Mouse (Mus musculus) limb, embryonic 10.5 days (tissue): Measurements from ENCODE around the gene Lypd5. TPM values are rescaled to one million over a fixed set of nuclear protein-coding genes. Genes with fewer than 3 reads are reported as not detected.
A peak's percentile ranks its signal among the peaks of the same experiment; 100 is the strongest.

Source experiments
- DNase-seq: peaks from one replicate; pipeline ENCODE4 v3.0.0-alpha.2; 2017; ENCODE audit warnings: low spot score
- H3K27ac ChIP-seq: fragments of 300-500 bp; sonication (generic); 2 replicates; pipeline ENCODE4 v1.5.1; 2016; ENCODE audit warnings: mild to moderate bottlenecking
- H3K27me3 ChIP-seq: fragments of 300-500 bp; sonication (generic); 2 replicates; pipeline ENCODE4 v1.6.1; 2016; ENCODE audit warnings: low read depth, mild to moderate bottlenecking; ENCODE audit not compliant: poor library complexity, severe bottlenecking
- H3K36me3 ChIP-seq: fragments of 300-500 bp; sonication (generic); 2 replicates; pipeline ENCODE4 v1.6.1; 2016; ENCODE audit warnings: mild to moderate bottlenecking, moderate library complexity
- H3K4me1 ChIP-seq: fragments of 300-500 bp; sonication (generic); 2 replicates; pipeline ENCODE4 v1.6.1; 2016
- H3K4me3 ChIP-seq: fragments of 300-500 bp; sonication (generic); 2 replicates; pipeline ENCODE4 v1.5.1; 2016; ENCODE audit warnings: mild to moderate bottlenecking, moderate library complexity
- H3K9me3 ChIP-seq: fragments of 300-500 bp; sonication (generic); replicated peaks from 2 replicates; pipeline ENCODE4 v1.6.1; 2016; ENCODE audit warnings: mild to moderate bottlenecking
- WGBS: fragments of 180-500 bp; shearing (Covaris S2); methylation state at CpG from one replicate; pipeline ENCODE4 v1.1.7; 2016; 5-methylcytosine and 5-hydroxymethylcytosine counted together
- polyA plus RNA-seq: library from polyadenylated mRNA; unstranded; fragments of >200 nt; fragmentation: Nextera tagmentation; extraction: Ambion mirVana; gene quantifications from 2 replicates; pipeline ENCODE4 v1.2.1, GENCODE M21; 2016

Lypd5 gene
- polyA plus RNA-seq, 1 experiment from 2014 or later = not detected

GRCm38 (mm10) chr7:24333304-24333986 is 15.6 kb upstream of the Lypd5 start, which contains the start of gene Tescl:
Gene Tescl, minus strand, starts transcription at chr7:24333936.
- no peak within 1 kb of the TSS for H3K27ac ChIP-seq
- peaks cover 26% of the 10 kb centered on the region for H3K27me3 ChIP-seq
- DNase-seq = no peak
- no peaks in the 10 kb centered on the region; the same call in 1 of the 2 replicates for H3K9me3 ChIP-seq
- no peaks in the 10 kb centered on the region for H3K4me1 ChIP-seq
- peak within 1 kb of the TSS; percentile 26 for H3K4me3 ChIP-seq
- 37% methylated on average over 49 of the region's 49 CpGs for WGBS
- H3K36me3 ChIP-seq = no peaks in the 10 kb centered on the region

GRCm38 (mm10) chr7:24335699-24336309 is 13.2 kb upstream of the Lypd5 start:
- Histone ChIP-seq H3K27me3 (peaks cover 26% of the 10 kb centered on the region), H3K4me1 (no peaks in the 10 kb centered on the region), H3K27ac (no peak overlapping the region), H3K9me3 (no peaks in the 10 kb centered on the region; the same call in 1 of the 2 replicates), H3K4me3 (no peak overlapping the region), H3K36me3 (no peaks in the 10 kb centered on the region)
- peak; percentile 71 for DNase-seq
- WGBS = 12% methylated on average over 5 of the region's 5 CpGs

- no peak overlapping the region for H3K4me3 ChIP-seq
- DNase-seq = no peak
- H3K27me3 ChIP-seq = peaks cover 18% of the 10 kb centered on the region
- WGBS = 38% methylated on average over 2 of the region's 2 CpGs
- H3K4me1 ChIP-seq = no peaks in the 10 kb centered on the region
- no peak overlapping the region for H3K27ac ChIP-seq
- no peaks in the 10 kb centered on the region for H3K9me3 ChIP-seq
- H3K36me3 ChIP-seq = no peaks in the 10 kb centered on the region
Observed at GRCm38 (mm10) chr7:24338241-24338640, 10.8 kb upstream of the Lypd5 start.

- 80% methylated on average over 7 of the region's 7 CpGs for WGBS
- Histone ChIP-seq H3K4me3 (no peak overlapping the region), H3K9me3 (no peaks in the 10 kb centered on the region), H3K27ac (no peak overlapping the region), H3K27me3 (no peaks in the 10 kb centered on the region), H3K36me3 (no peaks in the 10 kb centered on the region), H3K4me1 (no peaks in the 10 kb centered on the region)
- DNase-seq = no peak
Observed at GRCm38 (mm10) chr7:24343701-24344272, 5.2 kb upstream of the Lypd5 start.

GRCm38 (mm10) chr7:24346444-24346843 is 2.6 kb upstream of the Lypd5 start:
- no peaks in the 10 kb centered on the region for H3K36me3 ChIP-seq
- no peak overlapping the region for H3K27ac ChIP-seq
- no peaks in the 10 kb centered on the region for H3K27me3 ChIP-seq
- WGBS = 73% methylated on average over 5 of the region's 5 CpGs
- H3K4me3 ChIP-seq = no peak overlapping the region
- H3K4me1 ChIP-seq = no peaks in the 10 kb centered on the region
- DNase-seq = no peak
- H3K9me3 ChIP-seq = no peaks in the 10 kb centered on the region

GRCm38 (mm10) chr7:24355646-24356045 is 6.7 kb downstream of the Lypd5 start:
- H3K4me3 ChIP-seq = no peak overlapping the region
- no peak overlapping the region for H3K27ac ChIP-seq
- 82% methylated on average over 6 of the region's 6 CpGs for WGBS
- H3K36me3 ChIP-seq = no peaks in the 10 kb centered on the region
- DNase-seq = no peak
- no peaks in the 10 kb centered on the region for H3K9me3 ChIP-seq
- no peaks in the 10 kb centered on the region for H3K4me1 ChIP-seq
- peaks cover 9% of the 10 kb centered on the region; the same call in 1 of the 2 replicates for H3K27me3 ChIP-seq

- H3K4me3 ChIP-seq = no peak overlapping the region
- no peak for DNase-seq
- 81% methylated on average over 10 of the region's 10 CpGs for WGBS
- no peak overlapping the region for H3K27ac ChIP-seq
- H3K36me3 ChIP-seq = no peaks in the 10 kb centered on the region
- peaks cover 9% of the 10 kb centered on the region; the same call in 1 of the 2 replicates for H3K27me3 ChIP-seq
- no peaks in the 10 kb centered on the region for H3K4me1 ChIP-seq
- no peaks in the 10 kb centered on the region for H3K9me3 ChIP-seq
Observed at GRCm38 (mm10) chr7:24356081-24356480, 7.1 kb downstream of the Lypd5 start.

- 0 out of 2 replicates have a peak, but pooled peaks cover 2% of the 10 kb centered on the region for H3K36me3 ChIP-seq
- WGBS = 43% methylated on average over 4 of the region's 4 CpGs
- peaks cover 7% of the 10 kb centered on the region; the same call in 1 of the 2 replicates for H3K27me3 ChIP-seq
- no peaks in the 10 kb centered on the region for H3K4me1 ChIP-seq
- no peaks in the 10 kb centered on the region; the same call in 1 of the 2 replicates for H3K9me3 ChIP-seq
- DNase-seq = no peak
- H3K27ac ChIP-seq = no peak overlapping the region
- no peak overlapping the region for H3K4me3 ChIP-seq
Observed at GRCm38 (mm10) chr7:24357899-24358298, 8.9 kb downstream of the Lypd5 start.

GRCm38 (mm10) chr7:24359269-24359668 is 10.3 kb downstream of the Lypd5 start:
- no peaks in the 10 kb centered on the region; the same call in 1 of the 2 replicates for H3K9me3 ChIP-seq
- no peaks in the 10 kb centered on the region for H3K4me1 ChIP-seq
- no peak overlapping the region for H3K27ac ChIP-seq
- DNase-seq = peak; percentile 82
- H3K36me3 ChIP-seq = 0 out of 2 replicates have a peak, but pooled peaks cover 2% of the 10 kb centered on the region
- H3K27me3 ChIP-seq = 0 out of 2 replicates have a peak, but pooled peaks cover 4% of the 10 kb centered on the region
- 28% methylated on average over 9 of the region's 9 CpGs for WGBS
- no peak overlapping the region for H3K4me3 ChIP-seq

- Histone ChIP-seq H3K27me3 (0 out of 2 replicates have a peak, but pooled peaks cover 4% of the 10 kb centered on the region), H3K36me3 (0 out of 2 replicates have a peak, but pooled peaks cover 2% of the 10 kb centered on the region), H3K4me3 (no peak overlapping the region), H3K27ac (no peak overlapping the region), H3K4me1 (no peaks in the 10 kb centered on the region), H3K9me3 (no peaks in the 10 kb centered on the region; the same call in 1 of the 2 replicates)
- WGBS = 69% methylated on average over 4 of the region's 4 CpGs
- DNase-seq = no peak
Observed at GRCm38 (mm10) chr7:24361001-24361400, 12.0 kb downstream of the Lypd5 start.

GRCm38 (mm10) chr7:24363228-24363627 is 14.2 kb downstream of the Lypd5 start:
- no peaks in the 10 kb centered on the region; the same call in 1 of the 2 replicates for H3K9me3 ChIP-seq
- H3K4me3 ChIP-seq = no peak overlapping the region
- 24% methylated on average over 7 of the region's 7 CpGs for WGBS
- H3K27me3 ChIP-seq = 0 out of 2 replicates have a peak, but pooled peaks cover 4% of the 10 kb centered on the region
- no peak for DNase-seq
- 0 out of 2 replicates have a peak, but pooled peaks cover 2% of the 10 kb centered on the region for H3K36me3 ChIP-seq
- no peak overlapping the region for H3K27ac ChIP-seq
- H3K4me1 ChIP-seq = no peaks in the 10 kb centered on the region

GRCm38 (mm10) chr7:24364827-24365226 is 15.8 kb downstream of the Lypd5 start:
- Histone ChIP-seq H3K4me1 (peaks cover 5% of the 10 kb centered on the region; the same call in 1 of the 2 replicates), H3K9me3 (no peaks in the 10 kb centered on the region; the same call in 1 of the 2 replicates), H3K36me3 (0 out of 2 replicates have a peak, but pooled peaks cover 2% of the 10 kb centered on the region), H3K27me3 (0 out of 2 replicates have a peak, but pooled peaks cover 4% of the 10 kb centered on the region), H3K4me3 (no peak overlapping the region), H3K27ac (0 out of 2 replicates have a peak overlapping the region, but pooled peaks have one; percentile 44)
- WGBS = 24% methylated on average over 10 of the region's 10 CpGs
- DNase-seq = peak; percentile 90
